Mouse (Mus musculus) layer of hippocampus, adult 11-12 months (tissue): ENCODE measurements around the gene Pde4dip.

Experiments
- DNase-seq: peaks from one replicate; pipeline ENCODE4 v3.0.0; 2022; ENCODE audit warnings: low spot score

The Pde4dip gene

DNA sequence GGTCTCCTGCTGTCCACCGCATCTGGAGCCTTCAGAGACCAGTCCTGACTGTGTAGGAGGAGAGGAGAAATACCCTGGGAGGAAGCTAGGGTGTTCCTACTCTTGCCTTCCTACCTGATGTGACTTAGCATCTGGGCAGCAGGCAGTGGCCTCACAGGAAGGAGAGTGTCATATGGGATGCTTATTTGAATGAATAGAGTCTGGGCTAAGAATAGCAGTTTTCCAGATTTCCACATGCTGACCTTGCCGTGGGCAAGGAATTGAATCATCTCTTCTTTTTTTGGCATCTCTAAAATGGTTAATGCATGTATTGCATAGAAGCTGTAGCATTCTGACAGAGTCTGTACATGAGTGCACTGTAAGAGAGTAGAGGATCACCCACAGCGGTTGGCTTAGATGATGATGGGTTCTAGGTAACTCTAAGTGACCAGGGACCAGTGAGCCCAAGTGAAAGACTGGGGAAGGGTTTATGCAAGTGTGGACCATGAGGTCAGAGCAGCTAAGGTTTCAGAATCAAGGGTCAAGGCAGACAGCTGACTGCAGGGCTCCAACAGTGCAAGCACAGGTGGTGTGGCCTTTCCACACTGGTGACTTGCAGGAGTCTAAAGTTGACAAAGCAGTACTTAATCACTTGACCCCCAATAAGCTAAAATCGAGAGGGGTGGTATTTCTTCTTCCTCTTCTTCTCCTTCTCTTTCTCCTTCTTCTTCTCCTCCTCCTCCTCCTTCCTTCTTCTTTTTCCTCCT is 202.0 kb downstream of the Pde4dip start:
- no peak for DNase-seq

DNA sequence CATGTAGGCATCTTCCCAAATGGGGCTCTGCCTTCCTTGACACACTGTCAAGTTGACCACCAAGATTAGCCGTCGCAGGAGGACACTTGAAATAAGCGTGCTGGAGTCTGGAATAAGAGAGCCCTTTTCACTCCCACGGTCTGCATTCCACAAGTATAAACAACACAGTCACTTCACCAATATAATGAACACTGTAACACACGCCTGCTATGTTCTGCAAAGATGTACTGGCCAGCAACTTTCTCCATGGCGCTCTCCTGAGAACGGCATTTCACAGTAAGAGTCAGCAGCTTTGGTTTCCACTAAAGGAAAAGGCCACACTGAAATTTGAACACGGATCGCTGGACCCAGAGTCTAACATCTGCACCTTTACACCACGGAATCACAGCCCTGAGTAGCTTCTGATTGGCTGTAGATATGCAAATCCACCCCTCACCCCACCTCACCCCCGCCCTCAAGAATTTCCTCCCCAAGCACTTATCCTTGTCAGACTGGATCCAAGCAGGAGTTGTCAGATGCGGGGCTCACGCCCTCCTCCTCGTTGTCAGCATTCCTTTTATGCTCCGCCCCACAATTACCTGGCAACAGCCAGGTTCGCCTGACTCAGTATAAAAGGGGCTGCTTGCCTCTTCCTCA is 204.8 kb downstream of the Pde4dip start:
- DNase-seq: no peak

DNA sequence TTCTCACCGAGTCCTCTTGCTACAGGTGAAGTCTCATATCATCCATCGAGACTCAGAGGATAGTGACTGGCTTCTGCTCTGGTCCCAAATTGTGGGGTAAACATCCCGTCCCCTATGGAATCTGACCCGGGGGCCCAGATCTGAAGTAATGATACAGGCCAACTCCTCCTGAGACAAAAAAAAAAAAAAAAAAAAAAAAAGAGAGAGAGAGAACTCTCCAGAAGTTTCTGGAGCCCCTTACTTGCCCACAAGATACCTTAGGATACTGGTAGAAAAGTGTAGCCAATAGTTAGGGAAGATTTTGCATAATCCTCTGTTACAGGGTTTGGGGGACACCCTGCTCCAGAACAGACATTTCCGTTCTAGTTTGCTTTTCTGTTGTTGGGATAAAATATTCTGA is 205.9 kb downstream of the Pde4dip start:
- DNase-seq: no peak

DNA sequence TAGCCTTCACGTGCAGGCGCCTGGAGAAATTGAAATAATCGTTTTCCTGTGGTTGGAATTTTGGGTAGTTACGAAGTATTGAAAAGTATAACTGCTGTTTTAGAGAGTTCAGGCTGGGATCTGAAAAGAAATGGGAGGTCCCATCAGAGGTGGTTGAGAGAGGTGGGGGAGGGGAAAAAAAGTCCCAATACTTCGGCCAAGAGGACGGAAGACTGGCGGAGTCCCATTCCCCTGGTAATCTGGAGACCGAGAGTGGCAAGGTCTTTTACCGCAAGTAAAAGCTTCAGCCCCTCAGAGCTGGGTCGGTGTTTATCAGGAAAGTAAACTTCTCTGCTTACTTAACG is 206.4 kb downstream of the Pde4dip start:
- no peak for DNase-seq

DNA sequence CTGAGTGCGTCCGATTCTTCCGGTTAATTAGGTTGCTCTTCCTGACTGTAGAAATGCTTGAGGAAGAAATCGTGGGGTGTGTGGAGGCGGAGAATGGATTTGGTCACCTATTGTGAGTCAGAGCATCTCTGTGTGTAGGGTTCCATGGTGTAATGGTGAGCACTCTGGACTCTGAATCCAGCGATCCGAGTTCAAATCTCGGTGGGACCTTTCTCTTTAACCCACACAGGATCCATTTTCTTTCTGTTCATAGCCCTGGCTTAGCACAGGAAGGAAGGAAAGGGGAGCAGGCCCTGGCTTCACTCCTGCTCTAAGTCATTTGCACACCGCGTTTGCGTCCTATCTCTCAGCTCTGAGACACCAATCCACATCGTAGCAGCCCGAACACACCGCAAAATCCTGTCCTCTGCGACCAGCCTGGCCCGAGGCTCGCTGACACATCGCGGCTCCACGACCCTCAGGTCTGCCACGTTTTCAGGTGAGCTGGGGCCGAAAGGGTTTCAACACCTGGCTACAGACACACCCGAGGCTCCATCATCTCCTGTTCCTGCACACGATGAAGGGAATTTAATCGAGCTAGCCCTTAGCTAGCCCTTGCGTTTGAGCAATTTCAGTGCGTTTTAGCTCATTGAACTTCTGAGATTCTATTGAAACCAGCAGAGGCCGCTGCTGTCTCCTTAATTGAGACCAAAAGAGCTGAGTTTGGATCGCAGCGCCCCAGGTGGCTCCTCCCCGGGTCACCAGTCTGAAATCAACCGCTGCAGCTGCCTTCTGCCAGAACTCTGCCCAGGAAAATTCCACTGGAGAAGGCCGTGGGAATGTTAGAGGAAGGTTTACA is 207.0 kb downstream of the Pde4dip start:
- DNase-seq: peak; percentile 80

DNA sequence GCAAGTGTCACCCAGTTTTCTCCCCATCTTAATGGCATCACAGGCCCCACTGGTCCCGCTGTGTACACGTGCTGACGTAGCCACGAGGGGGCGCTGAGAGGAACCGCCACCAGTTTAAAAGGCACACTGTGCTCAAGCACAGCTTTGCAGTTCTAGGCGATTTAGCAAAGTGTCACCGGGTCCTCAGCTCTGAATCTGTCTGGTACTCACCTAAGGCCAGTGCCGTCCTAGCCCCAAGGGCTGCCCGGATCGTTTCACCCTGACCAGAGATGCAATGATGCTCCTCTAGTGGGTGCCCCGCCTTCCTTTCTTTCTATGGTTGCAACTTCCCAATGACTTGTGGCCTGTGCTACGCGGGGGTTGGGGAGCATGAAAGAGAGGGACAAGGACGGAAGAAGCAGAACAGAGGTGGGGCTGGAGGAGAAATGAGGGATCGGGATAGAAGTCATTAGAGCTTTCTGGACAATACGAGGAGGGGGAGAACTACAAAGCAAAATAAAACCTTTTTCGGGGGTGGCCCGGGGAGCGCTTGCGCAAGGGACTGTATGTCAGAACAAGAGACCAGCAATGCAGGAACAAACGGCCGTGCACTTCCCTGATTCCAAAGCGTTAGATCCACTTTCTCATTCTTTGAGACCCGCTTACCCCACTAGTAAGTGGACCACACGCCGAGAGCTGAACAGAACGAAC is 207.7 kb downstream of the Pde4dip start:
- DNase-seq: peak; percentile 81

DNA sequence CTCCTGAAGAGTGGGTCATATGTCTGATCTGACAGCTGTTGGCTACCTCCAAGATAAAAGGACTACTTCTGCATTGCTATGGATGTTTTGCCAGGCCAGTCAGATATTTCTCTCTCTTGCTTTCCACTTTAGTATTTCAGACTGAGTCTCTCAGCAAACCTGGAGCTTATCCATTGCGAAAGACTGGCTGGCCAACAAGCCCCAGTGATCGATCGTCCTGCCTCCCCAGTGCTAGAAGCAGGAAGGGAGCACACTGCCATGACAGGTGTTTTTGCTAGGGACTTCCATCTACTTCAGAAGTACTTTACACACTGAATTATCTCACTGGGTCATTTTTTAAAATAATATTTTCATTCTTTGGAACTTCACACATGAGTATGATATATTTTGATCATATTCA is 210.1 kb downstream of the Pde4dip start:
- DNase-seq: no peak

DNA sequence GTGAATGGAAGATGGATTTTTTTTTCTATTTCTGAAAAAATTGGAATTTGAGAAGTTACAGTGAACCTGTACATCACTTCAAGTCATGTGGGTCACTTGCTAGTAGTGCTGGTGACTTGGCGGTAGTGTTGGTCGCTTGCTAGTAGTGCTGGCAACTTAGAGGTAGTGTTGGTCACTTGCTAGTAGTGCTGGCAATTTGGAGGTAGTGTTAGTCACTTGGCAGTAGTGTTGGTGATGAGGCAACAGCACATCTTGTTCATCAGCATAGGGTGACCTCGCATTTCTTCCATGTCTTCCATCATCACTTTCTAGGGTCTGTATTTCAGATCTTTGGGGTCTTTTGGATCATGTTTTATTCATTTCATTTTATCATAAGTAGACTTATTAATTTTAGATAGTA is 212.4 kb downstream of the Pde4dip start:
- DNase-seq: no peak

DNA sequence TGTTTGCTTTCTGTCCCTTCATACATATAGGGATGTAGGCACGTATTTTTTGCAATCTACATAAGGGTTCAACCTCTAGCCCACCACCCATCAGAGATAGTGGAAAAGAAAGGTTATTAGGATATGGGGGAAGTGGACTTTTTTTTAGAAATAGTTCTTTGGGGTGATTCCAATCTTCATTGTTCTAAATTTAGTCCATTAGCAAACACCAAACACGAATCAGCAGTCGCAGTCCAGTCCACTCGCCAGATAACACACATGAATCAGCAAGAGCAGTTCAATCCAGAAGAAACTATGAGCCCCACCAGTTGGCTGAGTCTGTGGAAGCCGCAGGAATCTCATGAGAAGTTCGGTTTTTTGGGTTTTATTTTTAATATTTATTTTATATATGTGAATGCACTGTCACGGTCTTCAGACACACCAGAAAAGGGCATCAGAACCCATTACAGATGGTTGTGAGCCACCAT is 213.8 kb downstream of the Pde4dip start, which contains the start of gene Gm17651:
TSS of gene Gm17651 (minus strand) at position 51 of the 467 bp plus-strand sequence.
- no peak for DNase-seq

DNA sequence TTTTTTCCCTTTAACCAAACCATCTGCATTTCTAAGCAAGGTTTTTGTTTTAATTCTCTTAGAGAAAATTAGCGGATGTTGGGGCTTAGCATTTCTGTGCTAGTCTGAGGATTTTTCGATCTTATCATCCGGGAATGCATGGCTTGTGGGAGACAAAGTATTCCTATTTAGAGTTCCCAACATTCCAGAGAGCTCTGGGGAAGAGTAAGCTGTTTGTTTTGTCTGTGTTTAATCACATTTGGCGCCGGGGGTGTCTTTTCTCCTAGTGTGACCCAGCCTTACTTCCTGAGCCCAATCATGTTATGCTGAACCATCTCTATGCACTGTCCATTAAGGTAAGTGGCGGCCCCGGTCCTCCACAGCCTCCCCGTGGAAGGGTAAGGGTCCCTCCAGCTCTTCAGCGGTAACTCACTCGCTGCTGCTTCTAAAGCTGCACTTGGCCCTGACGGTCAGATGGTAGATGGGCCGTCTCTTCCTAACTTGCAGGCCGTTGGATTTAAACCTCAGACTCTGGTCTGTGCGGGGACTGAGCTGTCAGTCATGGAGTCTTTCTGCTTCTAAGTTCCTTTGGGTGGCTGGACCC is 221.3 kb downstream of the Pde4dip start:
- DNase-seq: no peak

DNA sequence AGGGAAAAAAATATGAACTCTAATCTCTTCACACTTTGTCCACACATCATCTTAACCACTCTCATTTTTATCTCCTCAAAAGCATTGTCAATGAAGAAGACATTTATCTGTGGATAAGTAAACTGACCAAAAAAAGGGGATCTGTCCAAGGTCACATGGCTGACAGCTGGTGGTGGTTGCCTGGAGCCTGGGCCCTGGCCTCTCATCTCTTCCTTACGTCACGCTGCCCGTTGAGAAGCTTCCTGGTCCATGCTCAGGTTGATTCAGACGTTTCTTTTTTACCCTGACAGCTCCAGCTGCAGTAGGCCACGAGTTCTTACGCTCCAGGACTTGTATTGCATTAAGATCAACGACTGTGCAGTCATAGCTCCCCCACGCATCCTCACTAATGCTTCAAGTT is 222.4 kb downstream of the Pde4dip start:
- DNase-seq: no peak

DNA sequence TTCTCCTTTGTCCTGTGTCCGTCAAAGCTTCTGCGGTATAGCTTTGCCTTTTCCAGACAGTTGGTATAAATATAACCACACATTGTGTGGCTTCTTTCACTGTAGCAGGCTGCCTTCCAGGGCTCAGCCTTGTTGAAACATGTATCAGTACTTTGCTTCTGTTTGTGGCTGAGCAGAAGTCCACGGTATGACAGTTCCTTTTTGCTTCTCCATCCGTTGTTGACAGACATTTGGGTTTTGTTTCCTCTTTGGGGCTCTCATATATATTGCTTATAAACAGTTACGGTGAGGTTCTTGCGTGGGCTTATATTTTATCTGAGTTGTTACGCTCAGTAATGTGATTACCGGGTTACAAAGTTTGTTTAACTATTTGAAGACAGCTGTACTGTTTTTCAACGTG is 223.0 kb downstream of the Pde4dip start:
- DNase-seq: no peak

DNA sequence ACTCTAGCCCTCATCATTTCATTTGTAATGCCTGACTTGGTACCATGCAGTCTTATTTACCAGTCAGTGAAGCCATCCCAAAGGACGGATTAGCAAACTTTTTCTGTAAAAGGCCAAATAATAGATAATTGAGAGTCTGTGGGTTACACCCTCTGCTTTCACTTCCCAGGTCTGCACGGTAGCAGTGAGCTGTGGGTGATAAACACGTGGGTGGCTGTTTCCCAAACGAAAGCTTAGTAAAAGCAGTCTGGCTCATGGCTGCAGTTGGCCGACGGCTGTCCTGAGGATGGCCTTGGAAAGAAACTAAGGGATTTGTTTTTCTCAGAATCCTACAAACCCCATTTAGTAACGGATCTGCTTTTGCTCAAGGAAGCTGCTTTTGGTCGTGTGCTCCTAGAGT is 227.3 kb downstream of the Pde4dip start:
- no peak for DNase-seq

DNA sequence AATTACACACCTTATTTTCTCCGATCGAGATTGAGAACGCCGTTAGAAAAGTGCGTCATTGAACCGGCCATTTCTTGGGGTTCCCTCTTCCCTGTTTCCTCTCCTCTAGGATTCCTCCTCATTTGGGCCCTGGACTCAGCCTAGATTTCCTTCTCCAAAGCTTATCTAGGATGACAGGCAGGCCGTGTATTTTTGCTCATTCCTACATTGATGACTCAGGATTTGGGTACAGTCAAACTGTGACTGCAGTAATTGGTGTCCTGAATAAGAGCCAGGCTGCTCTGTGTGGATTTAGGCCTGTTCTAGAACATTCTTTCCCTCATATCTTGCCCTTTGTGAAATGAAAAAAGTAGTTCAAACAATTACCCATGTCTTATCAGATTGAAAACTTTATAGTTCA is 228.8 kb downstream of the Pde4dip start:
- DNase-seq: no peak

DNA sequence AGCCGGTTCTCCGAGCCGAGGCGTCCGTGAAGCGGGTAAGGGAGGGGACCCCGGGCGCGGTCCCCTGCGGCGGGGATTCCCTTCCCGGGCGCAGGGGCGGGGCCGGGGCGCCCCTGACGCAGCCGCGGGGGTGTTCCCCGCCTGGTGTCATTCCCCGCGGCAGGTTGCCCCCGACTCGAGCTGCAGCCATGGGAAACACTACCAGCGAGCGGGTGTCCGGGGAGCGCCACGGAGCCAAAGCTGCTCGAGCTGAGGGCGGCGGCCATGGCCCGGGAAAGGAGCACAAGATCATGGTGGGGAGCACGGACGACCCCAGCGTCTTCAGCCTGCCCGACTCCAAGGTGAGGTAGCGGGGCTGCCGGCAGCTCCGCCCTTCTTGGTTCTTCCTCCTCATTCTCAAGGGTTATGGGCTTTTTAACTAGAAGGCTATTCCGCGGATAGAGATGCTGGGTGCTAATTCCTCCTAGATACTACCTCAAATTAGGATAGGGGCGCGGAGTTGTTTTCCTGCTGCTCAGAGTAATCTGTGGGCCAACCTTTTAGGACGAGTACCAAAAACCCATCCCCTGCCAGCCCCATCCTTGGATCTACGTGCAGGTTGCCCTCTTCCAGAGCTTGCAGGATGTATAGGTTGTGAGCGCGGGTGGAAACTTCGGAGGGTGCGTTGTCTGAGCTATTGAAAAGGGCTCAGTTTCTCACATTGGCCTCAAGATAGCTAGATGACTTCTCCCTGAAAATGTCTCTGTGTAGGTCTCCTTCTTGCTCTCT is 229.9 kb downstream of the Pde4dip start:
- DNase-seq: peak; percentile 31

DNA sequence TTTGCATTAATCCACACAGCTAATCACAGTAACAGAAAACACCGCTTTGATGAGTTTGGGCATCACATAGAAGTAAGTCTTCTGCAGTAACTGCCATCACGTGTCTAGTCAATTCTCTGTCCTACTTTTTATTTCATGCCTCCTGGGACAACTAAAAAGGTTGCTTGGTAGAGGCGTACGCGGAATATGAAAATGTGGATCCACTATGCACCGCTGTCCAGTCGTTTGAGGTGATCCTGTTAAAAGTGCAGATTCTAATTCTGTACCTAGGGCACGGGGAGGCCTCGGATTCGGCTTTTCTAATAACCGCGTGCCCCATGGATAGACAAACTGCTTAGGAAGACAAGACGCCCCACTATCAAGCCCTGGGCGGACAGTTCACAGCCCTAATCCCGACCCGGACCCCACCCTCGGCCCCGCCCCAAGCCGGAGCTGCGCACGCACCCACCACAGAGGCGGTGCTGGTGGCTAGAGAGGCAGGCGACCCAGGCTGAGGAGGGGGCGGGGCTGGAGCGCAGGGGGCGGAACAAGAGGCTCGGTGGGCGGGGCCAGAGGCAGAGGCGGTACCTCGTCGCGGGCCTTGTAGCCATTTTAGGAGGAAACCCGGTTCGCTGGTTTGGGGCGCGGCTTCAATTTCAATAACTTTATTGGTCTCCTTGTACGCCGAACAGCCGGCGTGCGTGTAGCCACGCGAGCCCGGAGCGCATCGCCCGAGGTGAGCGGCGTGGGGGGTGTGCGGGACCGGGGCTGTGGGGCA is 230.7 kb downstream of the Pde4dip start, which contains the start of gene Prkab2:
TSS of gene Prkab2 (plus strand) at position 539 of the 757 bp plus-strand sequence.
- DNase-seq: peak; percentile 100

DNA sequence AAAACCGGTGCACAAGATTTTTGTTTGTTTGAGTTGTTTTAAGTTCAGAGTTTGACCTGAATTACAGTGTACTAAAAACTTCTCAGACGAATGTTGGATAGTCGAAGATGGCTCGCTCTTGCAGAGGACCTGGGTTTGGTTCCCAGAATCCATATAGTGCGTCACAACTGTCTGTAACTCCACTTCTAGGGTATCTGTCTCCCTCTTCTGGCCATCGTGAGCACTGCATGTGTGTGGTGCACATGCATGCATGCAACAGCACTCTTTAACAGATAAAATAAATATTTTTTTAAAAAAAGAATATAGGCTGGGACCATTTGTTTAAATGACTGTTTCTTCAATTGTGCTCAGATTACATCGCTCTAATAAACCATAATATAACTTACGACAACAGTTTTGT is 233.6 kb downstream of the Pde4dip start:
- DNase-seq: no peak

DNA sequence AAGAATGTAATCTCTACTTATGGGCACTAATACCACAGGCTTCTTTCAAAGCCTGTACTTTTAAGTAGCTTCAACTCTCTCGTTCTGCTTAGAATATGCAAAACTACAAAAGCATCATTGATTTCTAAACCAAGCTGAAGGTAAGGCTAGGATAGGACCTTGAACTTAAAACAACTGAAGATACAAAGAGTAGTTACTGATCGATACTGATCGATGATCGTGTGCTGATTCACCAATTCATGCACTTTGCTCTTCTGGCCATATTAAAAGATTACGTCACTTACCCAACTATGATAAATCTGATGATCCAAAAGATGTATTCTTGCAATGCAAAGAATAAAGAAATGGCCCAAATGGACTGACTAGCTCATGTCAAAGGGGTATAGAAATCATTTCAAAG is 234.7 kb downstream of the Pde4dip start:
- no peak for DNase-seq

DNA sequence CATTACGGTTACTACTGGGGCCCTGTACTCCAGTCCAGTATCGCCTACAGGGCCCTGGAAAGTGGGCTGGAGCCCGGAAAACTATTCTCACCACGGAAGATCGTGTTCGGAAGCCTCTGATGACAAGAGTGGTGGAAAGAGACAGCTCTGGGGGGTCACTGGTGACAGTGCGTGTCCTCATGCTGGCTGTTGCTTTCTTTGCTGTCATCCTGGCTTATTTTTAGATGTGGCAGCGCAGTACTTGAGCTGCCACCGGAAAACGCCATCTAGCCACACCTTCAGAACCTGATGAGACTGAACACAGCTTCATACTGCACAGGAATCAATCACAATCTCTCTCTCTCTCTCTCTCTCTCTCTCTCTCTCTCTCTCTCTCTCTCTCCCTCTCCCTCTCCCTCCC is 236.9 kb downstream of the Pde4dip start:
- DNase-seq: no peak

DNA sequence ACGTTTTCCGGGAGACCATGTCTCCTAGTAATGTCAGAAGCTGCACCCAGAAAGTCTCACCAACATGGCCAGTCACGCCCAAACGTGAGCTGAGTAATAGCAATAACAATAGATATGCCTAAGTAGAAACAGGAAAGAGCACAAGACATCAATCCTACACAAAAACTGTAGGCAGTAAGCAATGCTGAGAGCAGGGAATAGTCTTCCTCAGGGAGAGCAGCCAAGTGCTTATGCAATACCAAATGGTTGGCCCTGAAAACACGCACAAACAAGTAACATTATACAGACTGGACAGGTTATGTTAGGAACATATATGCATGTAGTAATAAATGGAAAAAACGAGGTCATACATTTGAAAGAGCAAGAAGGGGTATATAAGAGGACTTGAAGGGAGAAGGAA is 239.0 kb downstream of the Pde4dip start:
- no peak for DNase-seq
